Comparison of ENCODE assay signal across 7 mouse cellular contexts in the genomic region with DNA sequence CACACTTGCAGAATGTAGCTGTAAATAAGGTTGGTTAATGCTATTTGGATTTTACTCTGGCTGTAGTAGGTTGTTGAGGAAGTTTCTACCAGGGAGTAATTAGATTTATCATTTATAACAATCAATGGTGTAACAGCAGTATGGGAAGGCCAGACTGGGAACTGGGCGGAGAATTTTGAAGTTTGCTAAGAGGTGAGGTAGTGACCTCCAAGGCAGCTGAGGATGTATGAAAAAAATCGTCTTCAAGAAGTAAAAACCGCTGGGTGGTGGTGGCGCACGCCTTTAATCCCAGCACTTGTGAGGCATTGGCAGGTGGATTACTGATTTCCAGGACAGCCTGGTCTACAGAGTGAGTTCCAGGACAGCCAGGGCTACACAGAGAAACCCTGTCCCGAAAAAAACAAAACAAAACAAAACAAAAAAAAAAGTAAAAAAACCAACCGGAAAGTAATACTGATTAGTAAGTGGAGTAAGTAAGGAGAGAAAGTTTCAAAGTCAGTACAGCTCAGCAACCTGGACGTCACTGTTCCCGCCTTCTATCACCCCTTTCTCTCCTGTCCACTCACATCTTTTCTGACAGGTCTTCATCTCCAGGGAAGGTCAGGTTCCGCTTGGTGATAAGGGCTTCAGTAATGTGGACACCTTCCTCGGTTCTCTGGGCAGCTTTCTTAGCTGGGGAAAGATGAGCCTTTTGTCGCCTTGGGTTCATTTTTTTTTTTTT. TPM values are rescaled to one million over a fixed set of nuclear protein-coding genes. Genes with fewer than 3 reads are reported as not detected.
DNase-seq lines count a peak whose midpoint lies in the region; ATAC-seq and TF ChIP-seq lines count a peak whose summit lies in the region.

No protein-coding gene starts in this region.

- TF ChIP-seq CTCF in testis, adult 2 months (IDR thresholded peaks at IDR 0.05; ENCODE audit: control insufficient read depth, insufficient read depth, insufficient replicate concordance, low read depth, low read length): no peak
- TF ChIP-seq CTCF in liver, embryonic 14.5 days (IDR thresholded peaks at IDR 0.05; ENCODE audit: low read depth): no peak

- H3K27me3 ChIP-seq in testis, adult 2 months (ENCODE audit: control insufficient read depth, insufficient read depth, low read length): no peaks in the 10 kb centered on the region
- H3K27me3 ChIP-seq in forebrain, embryonic 14.5 days (replicated peaks; ENCODE audit: control insufficient read depth, insufficient read depth, low read length): no peaks in the 10 kb centered on the region
- no peaks in the 10 kb centered on the region for H3K27me3 ChIP-seq in liver, embryonic 14.5 days (ENCODE audit: control insufficient read depth, insufficient read depth, low read length)

- ATAC-seq in forebrain, embryonic 14.5 days: no peak
- ATAC-seq in liver, embryonic 14.5 days (ENCODE audit: insufficient read depth): no peak

- no peaks in the 10 kb centered on the region for H3K9me3 ChIP-seq in forebrain, embryonic 14.5 days (replicated peaks; ENCODE audit: control insufficient read depth, low read length)
- H3K9me3 ChIP-seq in liver, embryonic 14.5 days (ENCODE audit: control insufficient read depth, low read length): no peaks in the 10 kb centered on the region

- peak overlapping the region; percentile 99 for H3K4me3 ChIP-seq in testis, adult 2 months (ENCODE audit: control insufficient read depth, low read depth, low read length)
- peak overlapping the region; percentile 63 for H3K4me3 ChIP-seq in forebrain, embryonic 14.5 days (ENCODE audit: low read depth, low read length)
- H3K4me3 ChIP-seq in liver, embryonic 14.5 days (ENCODE audit: insufficient read depth in 1 of 2, low read depth in 2 of 2, low read length in 2 of 2): peak overlapping the region; percentile 72 to 87

- peak overlapping the region; percentile 62 for H3K9ac ChIP-seq in forebrain, embryonic 14.5 days (ENCODE audit: low read length)
- H3K9ac ChIP-seq in liver, embryonic 14.5 days (replicated peaks): peak overlapping the region; percentile 62

- peak overlapping the region; percentile 100 for H3K27ac ChIP-seq in testis, adult 2 months (ENCODE audit: control insufficient read depth, insufficient read depth, low read depth, low read length)
- no peak overlapping the region for H3K27ac ChIP-seq in forebrain, embryonic 14.5 days (ENCODE audit: low read depth, low read length)
- no peak overlapping the region for H3K27ac ChIP-seq in liver, embryonic 14.5 days

- H3K36me3 ChIP-seq in testis, adult 2 months (ENCODE audit: control insufficient read depth, insufficient read depth, low read length): peaks cover 2% of the 10 kb centered on the region
- no peaks in the 10 kb centered on the region for H3K36me3 ChIP-seq in forebrain, embryonic 14.5 days (ENCODE audit: control insufficient read depth, insufficient read depth, low read length)
- no peaks in the 10 kb centered on the region for H3K36me3 ChIP-seq in liver, embryonic 14.5 days (replicated peaks; ENCODE audit: control insufficient read depth, insufficient read depth, low read depth)

- TF ChIP-seq POLR2A in testis, adult 2 months (IDR thresholded peaks at IDR 0.05; ENCODE audit: control insufficient read depth, low read depth, low read length): no peak

- peak overlapping the region; percentile 80 for H3K4me2 ChIP-seq in forebrain, embryonic 14.5 days (ENCODE audit: low read length)
- peak overlapping the region; percentile 89 for H3K4me2 ChIP-seq in liver, embryonic 14.5 days (ENCODE audit: low read depth)

- no peak for DNase-seq in testis, postnatal 10 days (ENCODE audit: low spot score)
- DNase-seq in forebrain, embryonic 14.5 days (ENCODE audit: low spot score): no peak
- DNase-seq in liver, embryonic 14.5 days (ENCODE audit: low read depth in 3 of 3, low spot score in 3 of 3): no peak
- DNase-seq in Muller cell, postnatal 12 days (ENCODE audit: inconsistent ontology term): no peak
- DNase-seq in kidney, postnatal 14 days: no peak
- no peak for DNase-seq in right cerebral cortex, postnatal 25 days

- peaks cover 2% of the 10 kb centered on the region; the same call in 1 of the 2 replicates for H3K4me1 ChIP-seq in testis, adult 2 months (ENCODE audit: control insufficient read depth, insufficient read depth, low read length)
- H3K4me1 ChIP-seq in forebrain, embryonic 14.5 days (ENCODE audit: control insufficient read depth, insufficient read depth, low read length): peaks cover 8% of the 10 kb centered on the region; the same call in 1 of the 2 replicates
- H3K4me1 ChIP-seq in liver, embryonic 14.5 days (replicated peaks; ENCODE audit: control insufficient read depth in 2 of 2, insufficient read depth in 2 of 2, low read length in 1 of 2): peaks cover 9 to 12% of the 10 kb centered on the region in 2 experiments

- no peak for TF ChIP-seq EP300 in liver, embryonic 14.5 days (IDR thresholded peaks at IDR 0.05; ENCODE audit: low read depth)

- 48% methylated on average over 12 of the region's 12 CpGs for WGBS in forebrain, embryonic 14.5 days
- 32% methylated on average over 12 of the region's 12 CpGs for WGBS in liver, embryonic 14.5 days (ENCODE audit: insufficient replicate concordance)

RNA-seq across cellular contexts. Expression of a gene that starts 0.7 kb away (rescaled TPM):
- 795 and 824 TPM in 2 replicates for polyA plus RNA-seq in testis, adult 2 months (2012; rRNA removed)
- 4.3 and 4.5 TPM in 2 replicates for polyA plus RNA-seq in forebrain, embryonic 14.5 days (2014; fragmentation: Nextera tagmentation; extraction: Ambion mirVana)
- 0.20 and 0.29 TPM in 2 replicates for polyA plus RNA-seq in liver, embryonic 14.5 days (2012; rRNA removed)
- 0.28 and 0.38 TPM in 2 replicates for polyA plus RNA-seq in liver, embryonic 14.5 days (2014; fragmentation: Nextera tagmentation; extraction: Ambion mirVana)

RNA-seq across cellular contexts. Expression of a gene that starts 0.9 kb away (rescaled TPM):
- polyA plus RNA-seq in testis, adult 2 months (2012; rRNA removed): 41.7 and 47.6 TPM in 2 replicates
- polyA plus RNA-seq in forebrain, embryonic 14.5 days (2014; fragmentation: Nextera tagmentation; extraction: Ambion mirVana): 56.2 and 57.6 TPM in 2 replicates
- 29.1 and 30.3 TPM in 2 replicates for polyA plus RNA-seq in liver, embryonic 14.5 days (2012; rRNA removed)
- polyA plus RNA-seq in liver, embryonic 14.5 days (2014; fragmentation: Nextera tagmentation; extraction: Ambion mirVana): 34.9 and 36.2 TPM in 2 replicates

RNA-seq across cellular contexts. Expression of a gene that starts 10.0 kb away (rescaled TPM):
- 75.7 and 82.3 TPM in 2 replicates for polyA plus RNA-seq in testis, adult 2 months (2012; rRNA removed)
- polyA plus RNA-seq in forebrain, embryonic 14.5 days (2014; fragmentation: Nextera tagmentation; extraction: Ambion mirVana): 6.1 and 6.7 TPM in 2 replicates
- polyA plus RNA-seq in liver, embryonic 14.5 days (2012; rRNA removed): 2.0 and 2.5 TPM in 2 replicates
- 1.2 and 1.7 TPM in 2 replicates for polyA plus RNA-seq in liver, embryonic 14.5 days (2014; fragmentation: Nextera tagmentation; extraction: Ambion mirVana)

RNA-seq across cellular contexts. Expression of a gene that starts 10.7 kb away (rescaled TPM):
- 8.9 and 9.4 TPM in 2 replicates for polyA plus RNA-seq in testis, adult 2 months (2012; rRNA removed)
- polyA plus RNA-seq in forebrain, embryonic 14.5 days (2014; fragmentation: Nextera tagmentation; extraction: Ambion mirVana): 15.0 and 15.4 TPM in 2 replicates
- 5.7 and 5.9 TPM in 2 replicates for polyA plus RNA-seq in liver, embryonic 14.5 days (2012; rRNA removed)
- polyA plus RNA-seq in liver, embryonic 14.5 days (2014; fragmentation: Nextera tagmentation; extraction: Ambion mirVana): 5.8 and 6.3 TPM in 2 replicates

RNA-seq across cellular contexts. Expression of a gene that starts 27.3 kb away (rescaled TPM):
- polyA plus RNA-seq in testis, adult 2 months (2012; rRNA removed): 0.22 and 0.32 TPM in 2 replicates
- 0.17 TPM in 1 of 2 replicates, not detected in the other for polyA plus RNA-seq in forebrain, embryonic 14.5 days (2014; fragmentation: Nextera tagmentation; extraction: Ambion mirVana)
- polyA plus RNA-seq in liver, embryonic 14.5 days (2012; rRNA removed): 0.02 and 0.06 TPM in 2 replicates
- not detected in 2 replicates for polyA plus RNA-seq in liver, embryonic 14.5 days (2014; fragmentation: Nextera tagmentation; extraction: Ambion mirVana)

Comparison
In these comparisons a context has a peak if more than half of its experiments do, and no peak if none do; other contexts are left out.
1. RNA of a gene that starts 0.7 kb away (polyA plus RNA-seq): 795 to 824 TPM in testis, adult 2 months; 4.3 to 4.5 TPM in forebrain, embryonic 14.5 days and 0.20 to 0.38 TPM in liver, embryonic 14.5 days; every median in the first group is over 100 times any median in the second.
2. RNA of a gene that starts 10.0 kb away (polyA plus RNA-seq): 75.7 to 82.3 TPM in testis, adult 2 months; 6.1 to 6.7 TPM in forebrain, embryonic 14.5 days and 1.2 to 2.5 TPM in liver, embryonic 14.5 days; every median in the first group is over 10 times any median in the second.
3. Peak in every context shown above with its lines, with median percentiles within 50 percentile points of each other: H3K4me3 ChIP-seq.